Mouse (Mus musculus) forebrain, embryonic 11.5 days (tissue): ENCODE data around the gene Mtif3. TPM values are rescaled to one million over a fixed set of nuclear protein-coding genes. Genes with fewer than 3 reads are reported as not detected.
"Not testable (repeated sequence)": the region's sequence is repeated elsewhere in the genome, so short reads cannot be mapped to it uniquely, and the experiment has no call there.

ENCODE experiments used
- ATAC-seq: fragments of 200-750 bp; cut with Nextera tagmentation; replicated peaks from 2 replicates; pipeline ENCODE4 v1.8.0; 2017; ENCODE audit warnings: moderate TSS enrichment; ENCODE audit not compliant: low FRiP score
- DNase-seq: peaks from one replicate; pipeline ENCODE4 v3.0.0-alpha.2; 2017; ENCODE audit warnings: low spot score
- H3K27ac ChIP-seq: fragments of 300-500 bp; sonication (generic); 2 replicates; pipeline ENCODE4 v1.5.1; 2014; ENCODE audit warnings: low read depth, low read length
- H3K27me3 ChIP-seq: fragments of 300-500 bp; sonication (generic); 2 replicates; pipeline ENCODE4 v1.6.1; 2014; ENCODE audit warnings: mild to moderate bottlenecking, low read length, mixed read lengths; ENCODE audit not compliant: control insufficient read depth, insufficient read depth
- H3K36me3 ChIP-seq: fragments of 300-500 bp; sonication (generic); 2 replicates; pipeline ENCODE4 v1.6.1; 2014; ENCODE audit warnings: mild to moderate bottlenecking, low read length, moderate library complexity, mixed read lengths; ENCODE audit not compliant: control insufficient read depth, insufficient read depth
- H3K4me1 ChIP-seq: fragments of 300-500 bp; sonication (generic); replicated peaks from 2 replicates; pipeline ENCODE4 v1.6.1; 2014; ENCODE audit warnings: low read length, mixed read lengths; ENCODE audit not compliant: control insufficient read depth, insufficient read depth
- H3K4me2 ChIP-seq: fragments of 300-500 bp; sonication (generic); 2 replicates; pipeline ENCODE4 v1.6.1; 2014; ENCODE audit warnings: low read depth, mild to moderate bottlenecking, low read length, moderate library complexity, mixed read lengths; ENCODE audit not compliant: severe bottlenecking
- H3K4me3 ChIP-seq: fragments of 300-500 bp; sonication (generic); 2 replicates; pipeline ENCODE4 v1.5.1; 2014; ENCODE audit warnings: low read depth, low read length
- H3K9ac ChIP-seq: fragments of 300-500 bp; sonication (generic); 2 replicates; pipeline ENCODE4 v1.6.1; 2014; ENCODE audit warnings: low read length
- H3K9me3 ChIP-seq: fragments of 300-500 bp; sonication (generic); 2 replicates; pipeline ENCODE4 v1.6.1; 2016; ENCODE audit warnings: low read length, mixed read lengths; ENCODE audit not compliant: control insufficient read depth
- WGBS: fragments of 180-500 bp; shearing (Covaris S2); extraction: QIAGEN DNeasy Blood & Tissue Kit; methylation state at CpG from one replicate; pipeline ENCODE4 v1.1.7; 2014; 5-methylcytosine and 5-hydroxymethylcytosine counted together
- polyA plus RNA-seq: library from polyadenylated mRNA; unstranded; fragments of >200 nt; fragmentation: Nextera tagmentation; extraction: Ambion mirVana; gene quantifications from 2 replicates; pipeline ENCODE4 v1.2.1, GENCODE M21; 2014

Mtif3 gene
- polyA plus RNA-seq, 1 experiment from 2014 or later, result 21.6 TPM

GRCm38 (mm10) chr5:146946682-146947081 is 16.9 kb downstream of the Mtif3 start:
- Histone ChIP-seq H3K9me3 (peaks cover 3% of the 10 kb centered on the region; the same call in 1 of the 2 replicates), H3K4me2 (no peak overlapping the region), H3K27me3 (no peaks in the 10 kb centered on the region), H3K27ac (no peak overlapping the region), H3K36me3 (no peaks in the 10 kb centered on the region; the same call in 1 of the 2 replicates), H3K4me3 (no peak overlapping the region), H3K9ac (no peak overlapping the region), H3K4me1 (peaks cover 7% of the 10 kb centered on the region; the same call in 1 of the 2 replicates)
- DNase-seq (no peak), ATAC-seq (no peak)
- 92% methylated on average over 9 of the region's 9 CpGs for WGBS

- H3K36me3 ChIP-seq, result no peaks in the 10 kb centered on the region
- DNase-seq (no peak), ATAC-seq (no peak)
- H3K4me2 ChIP-seq, result no peak overlapping the region
- no peak overlapping the region for H3K27ac ChIP-seq
- H3K27me3 ChIP-seq, result no peaks in the 10 kb centered on the region
- no peak overlapping the region for H3K9ac ChIP-seq
- peaks cover 6% of the 10 kb centered on the region; the same call in 1 of the 2 replicates for H3K4me1 ChIP-seq
- WGBS, result 98% methylated on average over 2 of the region's 2 CpGs
- H3K4me3 ChIP-seq, result no peak overlapping the region
- H3K9me3 ChIP-seq, result peaks cover 3% of the 10 kb centered on the region; the same call in 1 of the 2 replicates
Observed at GRCm38 (mm10) chr5:146944568-146944967, 19.0 kb downstream of the Mtif3 start.

- Histone ChIP-seq H3K36me3 (no peaks in the 10 kb centered on the region), H3K4me3 (no peak overlapping the region), H3K4me2 (no peak overlapping the region), H3K27ac (no peak overlapping the region), H3K9ac (no peak overlapping the region), H3K4me1 (0 out of 2 replicates have a peak, but pooled peaks cover 2% of the 10 kb centered on the region), H3K27me3 (no peaks in the 10 kb centered on the region), H3K9me3 (peaks cover 3% of the 10 kb centered on the region; the same call in 1 of the 2 replicates)
- WGBS, result 80% methylated on average over 15 of the region's 15 CpGs
- no peak for DNase-seq
- no peak for ATAC-seq
Observed at GRCm38 (mm10) chr5:146942965-146943364, 20.6 kb downstream of the Mtif3 start.

- not testable (repeated sequence) for H3K4me1 ChIP-seq, H3K36me3 ChIP-seq, DNase-seq, H3K4me2 ChIP-seq, H3K27me3 ChIP-seq, H3K9ac ChIP-seq, H3K9me3 ChIP-seq, H3K4me3 ChIP-seq, H3K27ac ChIP-seq, ATAC-seq
- 42% methylated on average over 2 of the region's 2 CpGs for WGBS
Observed at GRCm38 (mm10) chr5:146941939-146942338, 21.7 kb downstream of the Mtif3 start.

DNA sequence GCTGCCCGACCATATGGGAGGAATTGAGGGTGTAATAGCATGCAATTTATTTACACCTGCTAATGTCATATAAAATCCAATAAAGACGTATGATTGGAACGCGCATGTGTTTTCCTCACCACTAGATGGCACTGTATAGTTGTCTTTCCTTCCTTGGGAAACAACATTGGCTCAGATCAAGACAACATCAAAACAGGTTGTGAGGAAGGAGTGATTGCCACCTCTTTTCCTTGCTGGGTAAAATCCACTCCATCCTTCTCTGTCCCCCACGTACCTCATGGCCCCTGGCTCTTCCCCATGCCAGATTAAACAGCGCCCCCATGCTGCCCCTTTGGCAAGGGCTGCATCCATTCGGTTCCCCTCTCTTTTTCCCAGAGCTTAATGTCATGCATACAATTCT is 23.4 kb downstream of the Mtif3 start:
- WGBS, result 22% methylated on average over 7 of the region's 7 CpGs
- no peak overlapping the region for H3K4me2 ChIP-seq
- DNase-seq (no peak), ATAC-seq (0 out of 2 replicates have a peak, but pooled peaks have one; percentile 44)
- H3K27me3 ChIP-seq, result no peaks in the 10 kb centered on the region
- no peak overlapping the region for H3K9ac ChIP-seq
- peaks cover 3% of the 10 kb centered on the region; the same call in 1 of the 2 replicates for H3K9me3 ChIP-seq
- H3K36me3 ChIP-seq, result no peaks in the 10 kb centered on the region
- no peak overlapping the region for H3K4me3 ChIP-seq
- no peak overlapping the region for H3K27ac ChIP-seq
- H3K4me1 ChIP-seq, result 0 out of 2 replicates have a peak, but pooled peaks cover 2% of the 10 kb centered on the region

DNA sequence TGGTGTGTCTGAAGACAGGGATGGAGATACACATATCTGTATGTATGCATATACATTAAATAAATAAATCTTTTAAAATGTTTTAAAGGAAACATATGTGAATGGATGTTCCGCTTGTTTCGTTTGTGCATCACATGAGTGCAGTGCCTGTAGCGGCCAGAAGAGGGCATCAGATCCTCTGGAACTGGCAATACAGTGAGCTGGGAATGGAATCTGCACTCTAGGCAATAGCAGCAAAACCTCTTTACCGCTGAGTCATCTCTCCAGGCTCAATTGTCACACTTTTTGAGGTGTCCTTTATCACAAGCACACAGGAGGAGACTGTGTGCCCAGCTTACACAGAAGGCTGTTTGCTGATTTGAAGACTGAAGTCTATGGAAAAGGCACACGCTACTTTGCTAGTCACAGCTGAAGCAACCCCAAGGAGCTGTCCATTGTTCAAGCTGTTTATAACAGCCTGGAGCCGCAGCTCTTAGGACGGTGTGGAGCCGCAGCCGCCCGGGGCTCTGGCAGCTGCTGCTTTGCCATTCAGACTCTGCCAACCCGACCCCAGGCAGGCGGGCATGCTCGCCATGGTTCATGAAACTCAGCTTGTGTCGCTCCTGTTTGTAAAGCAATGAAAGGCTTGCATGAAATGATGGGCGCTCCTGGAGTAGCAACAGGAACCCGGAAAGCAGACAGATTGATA is 24.3 kb downstream of the Mtif3 start:
- 88% methylated on average over 16 of the region's 16 CpGs for WGBS
- no peak for ATAC-seq
- no peak for DNase-seq
- Histone ChIP-seq H3K4me1 (0 out of 2 replicates have a peak, but pooled peaks cover 2% of the 10 kb centered on the region), H3K9ac (no peak overlapping the region), H3K27ac (no peak overlapping the region), H3K4me3 (no peak overlapping the region), H3K9me3 (no peaks in the 10 kb centered on the region), H3K27me3 (no peaks in the 10 kb centered on the region), H3K36me3 (no peaks in the 10 kb centered on the region), H3K4me2 (no peak overlapping the region)

DNA sequence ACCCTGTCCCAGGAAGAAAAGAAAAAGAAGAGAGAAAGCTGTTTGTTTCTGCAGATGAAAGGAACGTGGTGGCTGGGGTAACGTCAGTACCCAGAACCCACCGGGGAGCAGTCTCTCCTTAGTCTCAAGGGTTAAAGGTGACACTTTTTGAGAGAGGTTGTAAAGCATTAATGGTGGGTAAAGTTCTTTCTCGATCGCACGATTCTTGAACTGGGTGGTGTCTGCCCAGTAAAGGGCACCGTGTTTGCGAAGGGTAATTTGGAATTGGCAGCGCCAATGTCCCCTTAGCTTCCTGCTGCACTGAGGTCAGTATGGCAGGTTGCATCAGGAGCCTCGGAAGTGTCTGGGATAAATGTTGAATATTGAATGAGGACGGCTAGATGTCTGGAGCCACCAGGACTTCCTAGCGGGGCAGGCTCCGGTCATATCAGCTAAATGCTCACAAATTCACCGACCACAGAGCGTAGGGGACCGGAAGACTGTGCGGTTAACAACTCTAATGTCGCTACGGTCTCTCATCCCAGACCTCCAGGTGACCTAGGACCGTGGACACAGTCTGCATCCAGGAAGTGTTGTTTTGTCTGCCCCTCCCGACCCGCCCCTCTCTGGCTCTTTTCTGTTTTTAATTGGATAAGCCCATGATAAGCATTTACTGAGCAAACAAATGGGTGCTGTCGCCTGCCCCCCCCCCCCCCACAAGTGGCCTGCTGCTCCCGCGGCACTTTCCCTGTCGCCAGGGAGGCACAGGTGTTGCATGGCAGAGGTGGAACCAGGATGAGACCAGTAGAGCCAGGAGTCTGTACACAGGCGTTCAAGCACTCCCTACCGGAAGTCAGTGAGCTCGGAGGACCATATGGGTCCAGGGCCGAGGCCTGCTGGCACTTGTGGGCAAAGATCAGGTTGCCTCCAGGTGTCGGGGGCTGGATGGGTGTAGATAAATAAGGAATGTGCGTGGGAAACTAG is 25.8 kb downstream of the Mtif3 start:
- H3K27me3 ChIP-seq, result no peaks in the 10 kb centered on the region
- no peak overlapping the region for H3K4me3 ChIP-seq
- 0 out of 2 replicates have a peak, but pooled peaks cover 2% of the 10 kb centered on the region for H3K4me1 ChIP-seq
- ATAC-seq (no peak), DNase-seq (no peak)
- H3K4me2 ChIP-seq, result no peak overlapping the region
- no peak overlapping the region for H3K27ac ChIP-seq
- H3K9ac ChIP-seq, result no peak overlapping the region
- H3K9me3 ChIP-seq, result no peaks in the 10 kb centered on the region
- WGBS, result 88% methylated on average over 32 of the region's 32 CpGs
- H3K36me3 ChIP-seq, result no peaks in the 10 kb centered on the region

- H3K4me3 ChIP-seq, result no peak overlapping the region
- ATAC-seq (no peak), DNase-seq (no peak)
- no peak overlapping the region for H3K9ac ChIP-seq
- no peak overlapping the region for H3K4me2 ChIP-seq
- 89% methylated on average over 12 of the region's 12 CpGs for WGBS
- no peaks in the 10 kb centered on the region for H3K36me3 ChIP-seq
- no peaks in the 10 kb centered on the region for H3K4me1 ChIP-seq
- no peaks in the 10 kb centered on the region for H3K27me3 ChIP-seq
- H3K9me3 ChIP-seq, result no peaks in the 10 kb centered on the region
- H3K27ac ChIP-seq, result no peak overlapping the region
Observed at GRCm38 (mm10) chr5:146933466-146933865, 30.1 kb downstream of the Mtif3 start.
